Comparison of ENCODE assay signal across 28 mouse cellular contexts in genomic region chr9:34766792-34767623, GRCm38 (mm10).
A peak's percentile ranks its signal among the peaks of the same experiment; 100 is the strongest.
DNase-seq lines count a peak whose midpoint lies in the region; ATAC-seq lines count a peak whose summit lies in the region.
"Had no signal": no experiment of that assay in that cellular context is flagged by ENCODE, and none has a peak within 500 bp of the region (broad histone marks: within the 10 kb centered on the region; RNA-seq: fewer than 3 reads in every experiment).

No protein-coding gene starts in this region.

- ATAC-seq in hindbrain, embryonic 11.5 days (ENCODE audit: low FRiP score) = peak; percentile 70
- ATAC-seq in hindbrain, embryonic 12.5 days (ENCODE audit: low FRiP score) = no peak
- ATAC-seq in forebrain, embryonic 13.5 days = peak; percentile 65; the same call in 1 of the 2 replicates
- peak; percentile 36 for ATAC-seq in hindbrain, embryonic 13.5 days (ENCODE audit: low FRiP score)
- ATAC-seq in neural tube, embryonic 12.5 days (ENCODE audit: low FRiP score, low read depth) = peak; percentile 70; the same call in 1 of the 2 replicates
- no peak for ATAC-seq in heart, embryonic 12.5 days (ENCODE audit: insufficient number of reproducible peaks, low FRiP score)

- 42% methylated on average over 6 of the region's 7 CpGs for WGBS in hindbrain, embryonic 11.5 days
- WGBS in hindbrain, embryonic 12.5 days = 37% methylated on average over 7 of the region's 7 CpGs
- 12% methylated on average over 7 of the region's 7 CpGs for WGBS in forebrain, embryonic 13.5 days
- WGBS in hindbrain, embryonic 13.5 days = 27% methylated on average over 7 of the region's 7 CpGs
- WGBS in neural tube, embryonic 12.5 days = 14% methylated on average over 7 of the region's 7 CpGs
- 56% methylated on average over 7 of the region's 7 CpGs for WGBS in heart, embryonic 12.5 days

- no peaks in the 10 kb centered on the region for H3K4me1 ChIP-seq in hindbrain, embryonic 11.5 days (replicated peaks; ENCODE audit: control insufficient read depth, insufficient read depth, low read length)
- peaks cover 7% of the 10 kb centered on the region for H3K4me1 ChIP-seq in hindbrain, embryonic 12.5 days
- H3K4me1 ChIP-seq in forebrain, embryonic 13.5 days = peaks cover 19% of the 10 kb centered on the region
- H3K4me1 ChIP-seq in hindbrain, embryonic 13.5 days (replicated peaks) = peaks cover 10% of the 10 kb centered on the region
- peaks cover 12% of the 10 kb centered on the region; the same call in 1 of the 2 replicates for H3K4me1 ChIP-seq in neural tube, embryonic 12.5 days
- H3K4me1 ChIP-seq in heart, embryonic 12.5 days (replicated peaks) = no peaks in the 10 kb centered on the region
- H3K4me1 ChIP-seq: embryonic facial prominence, embryonic 15.5 days; heart, embryonic 13.5 days; limb, embryonic 10.5 days; liver, embryonic 15.5 days; lung, embryonic 15.5 days; megakaryocyte, embryonic 14.5 days had no signal

- H3K27me3 ChIP-seq in hindbrain, embryonic 11.5 days (ENCODE audit: control insufficient read depth, insufficient read depth, low read length) = no peaks in the 10 kb centered on the region
- H3K27me3 ChIP-seq in hindbrain, embryonic 12.5 days = no peaks in the 10 kb centered on the region
- no peaks in the 10 kb centered on the region for H3K27me3 ChIP-seq in forebrain, embryonic 13.5 days
- no peaks in the 10 kb centered on the region for H3K27me3 ChIP-seq in hindbrain, embryonic 13.5 days
- H3K27me3 ChIP-seq in neural tube, embryonic 12.5 days (replicated peaks) = no peaks in the 10 kb centered on the region
- no peaks in the 10 kb centered on the region for H3K27me3 ChIP-seq in heart, embryonic 12.5 days (replicated peaks)
- H3K27me3 ChIP-seq: embryonic facial prominence, embryonic 15.5 days; heart, embryonic 13.5 days; liver, embryonic 15.5 days; lung, embryonic 15.5 days had no signal

- no peaks in the 10 kb centered on the region for H3K9me3 ChIP-seq in hindbrain, embryonic 11.5 days (ENCODE audit: control insufficient read depth, low read length)
- peaks cover 11% of the 10 kb centered on the region for H3K9me3 ChIP-seq in hindbrain, embryonic 12.5 days (replicated peaks)
- H3K9me3 ChIP-seq in forebrain, embryonic 13.5 days (replicated peaks) = peaks cover 13% of the 10 kb centered on the region
- 0 out of 2 replicates have a peak, but pooled peaks cover 4% of the 10 kb centered on the region for H3K9me3 ChIP-seq in hindbrain, embryonic 13.5 days
- peaks cover 13% of the 10 kb centered on the region for H3K9me3 ChIP-seq in neural tube, embryonic 12.5 days
- H3K9me3 ChIP-seq in heart, embryonic 12.5 days (replicated peaks) = peaks cover 15% of the 10 kb centered on the region
- H3K9me3 ChIP-seq: embryonic facial prominence, embryonic 15.5 days; liver, embryonic 15.5 days; lung, embryonic 15.5 days; megakaryocyte, embryonic 14.5 days had no signal

- peak overlapping the region; percentile 23; the same call in 1 of the 2 replicates for H3K9ac ChIP-seq in hindbrain, embryonic 11.5 days (ENCODE audit: low read depth, low read length)
- no peak overlapping the region for H3K9ac ChIP-seq in hindbrain, embryonic 12.5 days
- no peak overlapping the region for H3K9ac ChIP-seq in forebrain, embryonic 13.5 days
- peak overlapping the region; percentile 0; the same call in 1 of the 2 replicates for H3K9ac ChIP-seq in hindbrain, embryonic 13.5 days
- no peak overlapping the region for H3K9ac ChIP-seq in neural tube, embryonic 12.5 days
- no peak overlapping the region for H3K9ac ChIP-seq in heart, embryonic 12.5 days
- H3K9ac ChIP-seq: embryonic facial prominence, embryonic 15.5 days; heart, embryonic 13.5 days; liver, embryonic 15.5 days; lung, embryonic 15.5 days had no signal

- no peaks in the 10 kb centered on the region for H3K36me3 ChIP-seq in hindbrain, embryonic 11.5 days (ENCODE audit: control insufficient read depth, insufficient read depth, low read length)
- H3K36me3 ChIP-seq in hindbrain, embryonic 12.5 days = no peaks in the 10 kb centered on the region
- H3K36me3 ChIP-seq in forebrain, embryonic 13.5 days (ENCODE audit: poor library complexity, severe bottlenecking) = no peaks in the 10 kb centered on the region
- H3K36me3 ChIP-seq in hindbrain, embryonic 13.5 days = no peaks in the 10 kb centered on the region
- H3K36me3 ChIP-seq in neural tube, embryonic 12.5 days = no peaks in the 10 kb centered on the region
- no peaks in the 10 kb centered on the region for H3K36me3 ChIP-seq in heart, embryonic 12.5 days
- H3K36me3 ChIP-seq: embryonic facial prominence, embryonic 15.5 days; heart, embryonic 13.5 days; limb, embryonic 10.5 days; liver, embryonic 15.5 days; lung, embryonic 15.5 days had no signal

- H3K4me2 ChIP-seq in hindbrain, embryonic 11.5 days (replicated peaks; ENCODE audit: low read depth, low read length) = no peak overlapping the region
- no peak overlapping the region for H3K4me2 ChIP-seq in hindbrain, embryonic 12.5 days (replicated peaks)
- no peak overlapping the region for H3K4me2 ChIP-seq in forebrain, embryonic 13.5 days
- H3K4me2 ChIP-seq in hindbrain, embryonic 13.5 days = no peak overlapping the region
- no peak overlapping the region; the same call in 1 of the 2 replicates for H3K4me2 ChIP-seq in neural tube, embryonic 12.5 days (replicated peaks)
- H3K4me2 ChIP-seq in heart, embryonic 12.5 days = no peak overlapping the region
- H3K4me2 ChIP-seq: embryonic facial prominence, embryonic 15.5 days; heart, embryonic 13.5 days; liver, embryonic 15.5 days; lung, embryonic 15.5 days had no signal

- no peak for DNase-seq in hindbrain, embryonic 11.5 days (ENCODE audit: low spot score)
- no peak for DNase-seq in ovary, postnatal 36 days (ENCODE audit: low spot score)
- no peak for DNase-seq in layer of hippocampus, adult 18-20 months (ENCODE audit: low spot score in 2 of 2)
- DNase-seq: adrenal gland, postnatal 25 days; cerebellum, adult 11 months; cerebellum, adult 9-11 months; gastrocnemius, postnatal 14 days; heart, adult 18-20 months; heart, postnatal 14 days; kidney, adult 2 months; kidney, postnatal 10 days; liver; lung, postnatal 36 days; right cerebral cortex, adult 18-20 months; right cerebral cortex, postnatal 4 days; thymus, postnatal 14 days had no signal

- no peak overlapping the region for H3K27ac ChIP-seq in hindbrain, embryonic 11.5 days (ENCODE audit: low read depth, low read length)
- H3K27ac ChIP-seq in hindbrain, embryonic 12.5 days = no peak overlapping the region
- H3K27ac ChIP-seq in forebrain, embryonic 13.5 days = no peak overlapping the region
- H3K27ac ChIP-seq in hindbrain, embryonic 13.5 days = no peak overlapping the region
- H3K27ac ChIP-seq in neural tube, embryonic 12.5 days = no peak overlapping the region
- no peak overlapping the region for H3K27ac ChIP-seq in heart, embryonic 12.5 days (ENCODE audit: poor library complexity, severe bottlenecking)
- H3K27ac ChIP-seq: embryonic facial prominence, embryonic 15.5 days; heart, embryonic 13.5 days; limb, embryonic 10.5 days; liver, embryonic 15.5 days; lung, embryonic 15.5 days had no signal

- no peak overlapping the region for H3K4me3 ChIP-seq in hindbrain, embryonic 11.5 days (ENCODE audit: low read depth, low read length)
- H3K4me3 ChIP-seq in hindbrain, embryonic 12.5 days = no peak overlapping the region
- no peak overlapping the region for H3K4me3 ChIP-seq in forebrain, embryonic 13.5 days
- H3K4me3 ChIP-seq in hindbrain, embryonic 13.5 days = no peak overlapping the region
- no peak overlapping the region for H3K4me3 ChIP-seq in neural tube, embryonic 12.5 days
- H3K4me3 ChIP-seq in heart, embryonic 12.5 days = no peak overlapping the region
- H3K4me3 ChIP-seq: embryonic facial prominence, embryonic 15.5 days; heart, embryonic 13.5 days; limb, embryonic 10.5 days; liver, embryonic 15.5 days; lung, embryonic 15.5 days; megakaryocyte, embryonic 14.5 days; myocyte had no signal

Comparison
In these comparisons a context has a peak if more than half of its experiments do, and no peak if none do; other contexts are left out.
1. ATAC-seq: peak in hindbrain, embryonic 11.5 days (single experiment), forebrain, embryonic 13.5 days (single experiment), hindbrain, embryonic 13.5 days (single experiment) and neural tube, embryonic 12.5 days (single experiment); none in hindbrain, embryonic 12.5 days (single experiment) and heart, embryonic 12.5 days (single experiment).
2. H3K9ac ChIP-seq: peak in hindbrain, embryonic 11.5 days (single experiment) and hindbrain, embryonic 13.5 days (single experiment); none in hindbrain, embryonic 12.5 days (single experiment), forebrain, embryonic 13.5 days (single experiment), neural tube, embryonic 12.5 days (single experiment) and heart, embryonic 12.5 days (single experiment).